Mouse (Mus musculus): ENCODE results near the gene 4921536K21Rik. TPM values are rescaled to one million over a fixed set of nuclear protein-coding genes. Genes with fewer than 3 reads are reported as not detected.

The 4921536K21Rik gene
- polyA plus RNA-seq, 1 experiment from 2014 or later = 0.80 TPM

Other genes with a start within 250 kb of the 4921536K21Rik start
- 33.7 and 38.5 TPM in 2 replicates for gene Morc2a, start 245.9 kb downstream of the 4921536K21Rik start, polyA plus RNA-seq (2015; fragmentation: Nextera tagmentation; extraction: Ambion mirVana)
- gene Osbp2, start 31.2 kb downstream of the 4921536K21Rik start, polyA plus RNA-seq (2015; fragmentation: Nextera tagmentation; extraction: Ambion mirVana) = 35.7 and 40.9 TPM in 2 replicates
- gene Dusp18, start 142 bp upstream of the 4921536K21Rik start, polyA plus RNA-seq (2015; fragmentation: Nextera tagmentation; extraction: Ambion mirVana) = 43.5 and 48.4 TPM in 2 replicates
- 17.4 and 20.7 TPM in 2 replicates for gene Slc35e4, start 19.6 kb upstream of the 4921536K21Rik start, polyA plus RNA-seq (2015; fragmentation: Nextera tagmentation; extraction: Ambion mirVana)
- 19.5 and 20.8 TPM in 2 replicates for gene Tcn2, start 37.1 kb upstream of the 4921536K21Rik start, polyA plus RNA-seq (2015; fragmentation: Nextera tagmentation; extraction: Ambion mirVana)
- gene Pes1, start 68.9 kb upstream of the 4921536K21Rik start, polyA plus RNA-seq (2015; fragmentation: Nextera tagmentation; extraction: Ambion mirVana) = 59.1 and 61.5 TPM in 2 replicates
- 0.25 TPM in 1 of 2 replicates, not detected in the other for gene 4930556J24Rik, start 81.7 kb upstream of the 4921536K21Rik start, polyA plus RNA-seq (2015; fragmentation: Nextera tagmentation; extraction: Ambion mirVana)
- 7.3 and 8.2 TPM in 2 replicates for gene Gal3st1, start 88.5 kb upstream of the 4921536K21Rik start, polyA plus RNA-seq (2015; fragmentation: Nextera tagmentation; extraction: Ambion mirVana)
- not detected in 2 replicates for gene Sec14l4, start 136.4 kb upstream of the 4921536K21Rik start, polyA plus RNA-seq (2015; fragmentation: Nextera tagmentation; extraction: Ambion mirVana)
- gene Sec14l3, start 169.7 kb upstream of the 4921536K21Rik start, polyA plus RNA-seq (2015; fragmentation: Nextera tagmentation; extraction: Ambion mirVana) = 2.6 and 2.8 TPM in 2 replicates
- 12.8 and 14.4 TPM in 2 replicates for gene Mtfp1, start 200.3 kb upstream of the 4921536K21Rik start, polyA plus RNA-seq (2015; fragmentation: Nextera tagmentation; extraction: Ambion mirVana)
- 4.2 and 4.8 TPM in 2 replicates for gene Sec14l2, start 228.3 kb upstream of the 4921536K21Rik start, polyA plus RNA-seq (2015; fragmentation: Nextera tagmentation; extraction: Ambion mirVana)
- gene Rnf215, start 240.1 kb upstream of the 4921536K21Rik start, polyA plus RNA-seq (2015; fragmentation: Nextera tagmentation; extraction: Ambion mirVana) = 52.0 and 53.6 TPM in 2 replicates